Mouse (Mus musculus) kidney, adult 2 months (tissue): Measurements from ENCODE around the gene Hps3.

Experiments
- CTCF ChIP-seq: fragments of 200-500 bp; conservative IDR thresholded peaks from 2 replicates; pipeline ENCODE4 v1.5.1; 2011; ENCODE audit warnings: low read depth, mild to moderate bottlenecking, control low read depth, low read length, moderate library complexity, mixed read lengths; ENCODE audit not compliant: insufficient read depth, insufficient read length
- POLR2A ChIP-seq: fragments of 200-500 bp; IDR thresholded peaks from one replicate; pipeline ENCODE4 v1.6.1; 2011; ENCODE audit warnings: low read depth, low read length, control low read depth

DNA sequence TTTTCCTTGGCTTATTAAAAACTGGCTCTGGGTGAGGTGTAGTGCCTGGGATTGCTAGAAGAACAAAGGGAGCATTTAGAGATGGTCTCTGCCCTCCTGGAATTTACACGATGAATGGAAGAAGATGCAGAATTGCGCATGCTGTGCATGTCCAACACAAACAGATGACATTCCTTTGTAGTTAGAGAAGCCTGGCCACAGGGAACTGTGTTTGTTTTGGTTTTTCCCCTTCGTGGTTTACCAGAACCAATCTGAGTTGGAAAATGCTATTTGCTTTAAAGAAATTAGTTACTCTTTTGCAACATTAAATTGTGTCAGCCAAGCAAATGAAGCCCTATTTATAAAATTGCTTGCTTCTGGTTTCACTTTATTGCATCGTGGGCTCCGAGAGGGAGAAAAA lies 78.2 kb downstream of the Hps3 start, which contains the start of gene Cp:
- no peak for TF ChIP-seq CTCF
- no peak for TF ChIP-seq POLR2A
